Mouse (Mus musculus) MN1 (cell line): ENCODE results near the gene Ndel1.
"Not testable (repeated sequence)": the region's sequence is repeated elsewhere in the genome, so short reads cannot be mapped to it uniquely, and the experiment has no call there.

ENCODE experiments used
- DNase-seq: peaks from one replicate; pipeline ENCODE4 v3.0.0-alpha.2; 2016; ENCODE audit warnings: low spot score

Ndel1 gene

GRCm38 (mm10) chr11:68850862-68851261 is 20.8 kb downstream of the Ndel1 start:
- no peak for DNase-seq

- DNase-seq = no peak
These were observed 32.1 kb downstream of the Ndel1 start for GRCm38 (mm10) chr11:68839606-68840005.

GRCm38 (mm10) chr11:68835034-68835433 is 36.6 kb downstream of the Ndel1 start:
- no peak for DNase-seq

GRCm38 (mm10) chr11:68833593-68833992 is 38.1 kb downstream of the Ndel1 start:
- DNase-seq = no peak

- DNase-seq = no peak
These were observed 38.9 kb downstream of the Ndel1 start for GRCm38 (mm10) chr11:68832793-68833192.

- DNase-seq = not testable (repeated sequence)
These were observed 40.1 kb downstream of the Ndel1 start for GRCm38 (mm10) chr11:68831580-68831979.

- DNase-seq = no peak
These were observed 44.9 kb downstream of the Ndel1 start for GRCm38 (mm10) chr11:68826735-68827134.

GRCm38 (mm10) chr11:68822326-68822725 is 49.3 kb downstream of the Ndel1 start:
- no peak for DNase-seq

GRCm38 (mm10) chr11:68819226-68819805 is 52.3 kb downstream of the Ndel1 start:
- no peak for DNase-seq

- no peak for DNase-seq
These were observed 53.2 kb downstream of the Ndel1 start for GRCm38 (mm10) chr11:68818416-68818815.

GRCm38 (mm10) chr11:68811881-68812577 is 59.6 kb downstream of the Ndel1 start:
- DNase-seq = no peak

GRCm38 (mm10) chr11:68807787-68808186 is 63.9 kb downstream of the Ndel1 start:
- DNase-seq = peak; percentile 47

GRCm38 (mm10) chr11:68805148-68805547 is 66.5 kb downstream of the Ndel1 start:
- peak; percentile 11 for DNase-seq

GRCm38 (mm10) chr11:68798258-68798657 is 73.4 kb downstream of the Ndel1 start:
- DNase-seq = no peak

- DNase-seq = no peak
These were observed 79.9 kb downstream of the Ndel1 start for GRCm38 (mm10) chr11:68791794-68792193.

GRCm38 (mm10) chr11:68790720-68791119 is 80.9 kb downstream of the Ndel1 start:
- DNase-seq = no peak

- no peak for DNase-seq
These were observed 84.4 kb downstream of the Ndel1 start for GRCm38 (mm10) chr11:68787222-68787621.

GRCm38 (mm10) chr11:68785813-68786212 is 85.8 kb downstream of the Ndel1 start:
- DNase-seq = no peak

GRCm38 (mm10) chr11:68782336-68782735 is 89.3 kb downstream of the Ndel1 start:
- no peak for DNase-seq

- no peak for DNase-seq
These were observed 91.1 kb downstream of the Ndel1 start for GRCm38 (mm10) chr11:68780466-68781114.

- no peak for DNase-seq
These were observed 91.8 kb downstream of the Ndel1 start for GRCm38 (mm10) chr11:68779735-68780465.

GRCm38 (mm10) chr11:68778855-68779254 is 92.8 kb downstream of the Ndel1 start:
- no peak for DNase-seq

- no peak for DNase-seq
These were observed 93.7 kb downstream of the Ndel1 start for GRCm38 (mm10) chr11:68777933-68778332.
